Mouse (Mus musculus) MEL (cell line): ENCODE results near the gene Gm11549. TPM values are rescaled to one million over a fixed set of nuclear protein-coding genes. Genes with fewer than 3 reads are reported as not detected.

Source experiments
- DNase-seq: peaks from one replicate; pipeline ENCODE4 v3.0.0; 2011; ENCODE audit warnings: low read depth, low spot score
- H3K27ac ChIP-seq: 2 replicates; pipeline ENCODE4 v1.5.1; 2012; ENCODE audit warnings: low read depth, mild to moderate bottlenecking, control low read depth, low read length, moderate library complexity; ENCODE audit not compliant: control insufficient read depth
- H3K27me3 ChIP-seq, 2 experiments: fragments of 150-350 bp in 1 of 2; sonication (generic) in 1 of 2; 2 replicates each; pipeline ENCODE4 v1.6.1; 2012; ENCODE audit warnings: low read length in 2 of 2, mild to moderate bottlenecking in 2 of 2, improper control_type of control experiment in 1 of 2, moderate library complexity in 1 of 2; ENCODE audit not compliant: insufficient read depth in 2 of 2, control insufficient read depth in 1 of 2
- H3K36me3 ChIP-seq, 2 experiments: 2 replicates each; pipeline ENCODE4 v1.6.1; 2012 to 2014; ENCODE audit warnings: low read length in 2 of 2, improper control_type of control experiment in 1 of 2, inconsistent platforms in 1 of 2, mild to moderate bottlenecking in 1 of 2; ENCODE audit not compliant: insufficient read depth in 2 of 2, control insufficient read depth in 1 of 2
- H3K4me1 ChIP-seq, 2 experiments: fragments of 150-350 bp in 1 of 2; sonication (generic) in 1 of 2; 2 replicates each; pipeline ENCODE4 v1.6.1; 2012; ENCODE audit warnings: low read length in 2 of 2, improper control_type of control experiment in 1 of 2, mild to moderate bottlenecking in 1 of 2; ENCODE audit not compliant: insufficient read depth in 2 of 2, control insufficient read depth in 1 of 2
- H3K4me3 ChIP-seq, 2 experiments: fragments of 150-350 bp in 1 of 2; sonication (generic) in 1 of 2; 2 replicates each; pipeline ENCODE4 v1.5.1; 2012; ENCODE audit warnings: low read depth in 2 of 2, low read length in 2 of 2, mild to moderate bottlenecking in 2 of 2, moderate library complexity in 2 of 2, control low read depth in 1 of 2, improper control_type of control experiment in 1 of 2; ENCODE audit not compliant: control insufficient read depth in 1 of 2, insufficient read depth in 1 of 2
- H3K79me2 ChIP-seq: 2 replicates; pipeline ENCODE4 v1.6.1; 2012; ENCODE audit warnings: mild to moderate bottlenecking, low read length, moderate library complexity; ENCODE audit not compliant: control insufficient read depth, poor library complexity, insufficient read depth
- H3K9ac ChIP-seq: 2 replicates; pipeline ENCODE4 v1.6.1; 2012; ENCODE audit warnings: low read depth, mild to moderate bottlenecking, control low read depth, low read length, moderate library complexity; ENCODE audit not compliant: control insufficient read depth, poor library complexity, severe bottlenecking
- H3K9me3 ChIP-seq: fragments of 150-350 bp; sonication (generic); replicated peaks from 2 replicates; pipeline ENCODE4 v1.6.1; 2012; ENCODE audit warnings: mild to moderate bottlenecking, low read length, improper control_type of control experiment, moderate library complexity; ENCODE audit not compliant: insufficient read depth
- BHLHE40 ChIP-seq: IDR thresholded peaks from 2 replicates; pipeline ENCODE4 v1.6.1; 2012; ENCODE audit warnings: low read depth, mild to moderate bottlenecking, inconsistent platforms, low read length, improper control_type of control experiment, borderline replicate concordance
- CHD2 ChIP-seq: IDR thresholded peaks from 2 replicates; pipeline ENCODE4 v1.6.1; 2011; ENCODE audit warnings: low read length, improper control_type of control experiment
- ELF1 ChIP-seq: IDR thresholded peaks from 2 replicates; pipeline ENCODE4 v1.6.1; 2014; ENCODE audit warnings: low read depth, mild to moderate bottlenecking, inconsistent platforms, low read length, improper control_type of control experiment, moderate library complexity
- EP300 ChIP-seq, 2 experiments: IDR thresholded peaks; 2 replicates each; pipeline ENCODE4 v1.6.1; 2011; ENCODE audit warnings: improper control_type of control experiment in 2 of 2, low read length in 2 of 2, low read depth in 1 of 2, mild to moderate bottlenecking in 1 of 2
- GABPA ChIP-seq: IDR thresholded peaks from 2 replicates; pipeline ENCODE4 v1.6.1; 2012; ENCODE audit warnings: low read depth, mild to moderate bottlenecking, inconsistent platforms, low read length, improper control_type of control experiment, moderate library complexity
- HCFC1 ChIP-seq: IDR thresholded peaks from 2 replicates; pipeline ENCODE4 v1.6.1; 2012; ENCODE audit warnings: low read depth, mild to moderate bottlenecking, inconsistent platforms, low read length, improper control_type of control experiment, moderate library complexity
- JUND ChIP-seq: IDR thresholded peaks from 2 replicates; pipeline ENCODE4 v1.6.1; 2011; ENCODE audit warnings: low read depth, mild to moderate bottlenecking, improper control_type of control experiment, low read length
- NRF1 ChIP-seq: IDR thresholded peaks from 2 replicates; pipeline ENCODE4 v1.6.1; 2014; ENCODE audit warnings: low read depth, mild to moderate bottlenecking, inconsistent platforms, low read length, improper control_type of control experiment, moderate library complexity; ENCODE audit not compliant: poor library complexity, insufficient read depth, severe bottlenecking
- POLR2AphosphoS2 ChIP-seq: IDR thresholded peaks from 2 replicates; pipeline ENCODE4 v1.6.1; 2011; ENCODE audit warnings: low read length, improper control_type of control experiment
- POLR2AphosphoS5 ChIP-seq: IDR thresholded peaks from 2 replicates; pipeline ENCODE4 v1.6.1; 2012; ENCODE audit warnings: low read depth, borderline replicate concordance, mild to moderate bottlenecking, inconsistent platforms, low read length, moderate library complexity, mixed read lengths
- RAD21 ChIP-seq: IDR thresholded peaks from 2 replicates; pipeline ENCODE4 v1.6.1; 2011; ENCODE audit warnings: mild to moderate bottlenecking, low read depth, low read length, improper control_type of control experiment
- RCOR1 ChIP-seq: IDR thresholded peaks from 2 replicates; pipeline ENCODE4 v1.6.1; 2012; ENCODE audit warnings: low read depth, mild to moderate bottlenecking, inconsistent platforms, low read length, improper control_type of control experiment
- UBTF ChIP-seq: IDR thresholded peaks from 2 replicates; pipeline ENCODE4 v1.6.1; 2012; ENCODE audit warnings: low read depth, mild to moderate bottlenecking, inconsistent platforms, low read length, improper control_type of control experiment, moderate library complexity, borderline replicate concordance; ENCODE audit not compliant: insufficient read depth
- USF1 ChIP-seq: IDR thresholded peaks from 2 replicates; pipeline ENCODE4 v1.6.1; 2014; ENCODE audit warnings: low read depth, mild to moderate bottlenecking, inconsistent platforms, low read length, improper control_type of control experiment, moderate library complexity
- USF2 ChIP-seq, 2 experiments: IDR thresholded peaks; 2 replicates each; pipeline ENCODE4 v1.6.1; 2011 to 2012; ENCODE audit warnings: improper control_type of control experiment in 2 of 2, low read length in 2 of 2, borderline replicate concordance in 1 of 2, inconsistent platforms in 1 of 2, low read depth in 1 of 2, mild to moderate bottlenecking in 1 of 2; ENCODE audit not compliant: insufficient read depth in 1 of 2
- ZMIZ1 ChIP-seq: IDR thresholded peaks from 2 replicates; pipeline ENCODE4 v1.6.1; 2012; ENCODE audit warnings: low read depth, mild to moderate bottlenecking, inconsistent platforms, low read length, improper control_type of control experiment, moderate library complexity
- ZNF384 ChIP-seq: IDR thresholded peaks from 2 replicates; pipeline ENCODE4 v1.6.1; 2012; ENCODE audit warnings: low read depth, mild to moderate bottlenecking, inconsistent platforms, low read length, improper control_type of control experiment
- polyA plus RNA-seq, 2 experiments: library from polyadenylated mRNA; stranded (reverse) in 1 of 2; unstranded in 1 of 2; fragments of >175 nt in 1 of 2; fragments of >200 nt in 1 of 2; gene quantifications; 2 replicates each; pipeline versions ENCODE4 v1.2.1 to v1.2.4; 2012; ENCODE audit warnings: low replicate concordance in 2 of 2, low read depth in 1 of 2; ENCODE audit not compliant: insufficient read length in 2 of 2, insufficient read depth in 1 of 2, missing spikeins in 1 of 2
- total RNA-seq: library from RNA; depleted of rRNA; stranded (reverse); fragments of 300-350 nt; gene quantifications from 2 replicates; pipeline ENCODE4 v1.2.3, GENCODE M21; 2012

The Gm11549 gene
- total and polyA plus RNA-seq, 3 experiments, result not detected

GRCm38 (mm10) chr3:36480486-36480885, 41.1 kb downstream of the Gm11549 start:
- H3K27ac ChIP-seq, result no peak overlapping the region
- H3K4me3 ChIP-seq, result no peak overlapping the region
- H3K4me1 ChIP-seq, result peaks cover 2 to 4% of the 10 kb centered on the region in 2 experiments; a peak in 3 of 4 replicates
- TF ChIP-seq NRF1 (no peak), ZMIZ1 (no peak), CHD2 (no peak), JUND (no peak), HCFC1 (no peak), ELF1 (no peak), BHLHE40 (no peak), USF1 (no peak), RAD21 (no peak)
- TF ChIP-seq, all 39 proteins: peak for 0
- Histone ChIP-seq H3K9ac (no peak overlapping the region), H3K9me3 (no peaks in the 10 kb centered on the region), H3K27me3 (no peaks in the 10 kb centered on the region), H3K79me2 (no peaks in the 10 kb centered on the region), H3K36me3 (peaks cover 0 to 4% of the 10 kb centered on the region in 2 experiments; a peak in 2 of 4 replicates)
- DNase-seq, result no peak

- no peak for DNase-seq
- Histone ChIP-seq H3K27me3 (no peaks in the 10 kb centered on the region), H3K27ac (no peak overlapping the region), H3K79me2 (no peaks in the 10 kb centered on the region; the same call in 1 of the 2 replicates), H3K4me3 (no peak overlapping the region), H3K9ac (no peak overlapping the region), H3K9me3 (no peaks in the 10 kb centered on the region), H3K4me1 (peaks cover 3 to 9% of the 10 kb centered on the region in 2 experiments), H3K36me3 (peaks cover 0 to 9% of the 10 kb centered on the region in 2 experiments; a peak in 2 of 4 replicates)
- no peak for TF ChIP-seq EP300 (IDR thresholded peaks at IDR 0.05; ENCODE audit: low read depth in 1 of 2, low read length in 2 of 2)
- TF ChIP-seq ZNF384, result no peak
- no peak for TF ChIP-seq RCOR1
- TF ChIP-seq POLR2AphosphoS5, result no peak
- no peak for TF ChIP-seq UBTF
- no peak for TF ChIP-seq GABPA
- TF ChIP-seq USF2 (IDR thresholded peaks at IDR 0.05; ENCODE audit: borderline replicate concordance in 1 of 2, insufficient read depth in 1 of 2, low read depth in 1 of 2, low read length in 2 of 2), result no peak
- TF ChIP-seq POLR2AphosphoS2, result no peak
Observed at GRCm38 (mm10) chr3:36478776-36479175, 42.8 kb downstream of the Gm11549 start.
